Comparison of ENCODE assay signal across 9 mouse cellular contexts in genomic region chr10:83080275-83080741, GRCm38 (mm10).
DNase-seq lines count a peak whose midpoint lies in the region; ATAC-seq lines count a peak whose summit lies in the region.
"Had no signal": no experiment of that assay in that cellular context is flagged by ENCODE, and none has a peak within 500 bp of the region (broad histone marks: within the 10 kb centered on the region; RNA-seq: fewer than 3 reads in every experiment).

No protein-coding gene starts in this region.

- intact Hi-C loops in heart, postnatal 25 days (cut with DNase I), result loop anchor here (2.0 kb wide), 1 partner anchor 14 kb away; no protein-coding TSS in a partner anchor
- intact Hi-C loops in gastrocnemius, postnatal 14 days (cut with DNase I; ENCODE audit: low total_unique reads), result no loop called here

- H3K4me3 ChIP-seq in heart, embryonic 10.5 days, result no peak overlapping the region; the same call in 1 of the 2 replicates
- H3K4me3 ChIP-seq in embryonic facial prominence, embryonic 13.5 days, result no peak overlapping the region
- no peak overlapping the region for H3K4me3 ChIP-seq in midbrain, embryonic 12.5 days
- H3K4me3 ChIP-seq: limb, embryonic 15.5 days had no signal

- DNase-seq in heart, embryonic 10.5 days (ENCODE audit: low spot score), result peak; percentile 81
- DNase-seq in heart, postnatal 25 days (ENCODE audit: low spot score), result no peak
- DNase-seq in kidney, postnatal 10 days, result peak; percentile 50
- DNase-seq in gastrocnemius, postnatal 14 days, result no peak
- DNase-seq in layer of hippocampus, postnatal 14 days (ENCODE audit: low spot score in 2 of 2), result no peak
- DNase-seq in urinary bladder, postnatal 36 days (ENCODE audit: low spot score in 2 of 2), result no peak

- H3K4me1 ChIP-seq in heart, embryonic 10.5 days, result peaks cover 71% of the 10 kb centered on the region
- H3K4me1 ChIP-seq in embryonic facial prominence, embryonic 13.5 days, result peaks cover 31% of the 10 kb centered on the region
- peaks cover 32% of the 10 kb centered on the region for H3K4me1 ChIP-seq in midbrain, embryonic 12.5 days

- peak overlapping the region; percentile 37; the same call in 1 of the 2 replicates for H3K9ac ChIP-seq in embryonic facial prominence, embryonic 13.5 days
- no peak overlapping the region for H3K9ac ChIP-seq in midbrain, embryonic 12.5 days (replicated peaks)
- H3K9ac ChIP-seq: limb, embryonic 15.5 days had no signal

- WGBS in heart, embryonic 10.5 days, result 34% methylated on average over 12 of the region's 12 CpGs
- WGBS in embryonic facial prominence, embryonic 13.5 days, result 55% methylated on average over 12 of the region's 12 CpGs
- 45% methylated on average over 12 of the region's 12 CpGs for WGBS in midbrain, embryonic 12.5 days

- no peaks in the 10 kb centered on the region for H3K36me3 ChIP-seq in heart, embryonic 10.5 days
- H3K36me3 ChIP-seq in embryonic facial prominence, embryonic 13.5 days, result no peaks in the 10 kb centered on the region
- H3K36me3 ChIP-seq in midbrain, embryonic 12.5 days, result no peaks in the 10 kb centered on the region
- H3K36me3 ChIP-seq: limb, embryonic 15.5 days had no signal

- no peak for ATAC-seq in embryonic facial prominence, embryonic 13.5 days (ENCODE audit: insufficient number of reproducible peaks, insufficient read depth, low FRiP score, low TSS enrichment, low read depth)
- 0 out of 2 replicates have a peak, but pooled peaks have one; percentile 52 for ATAC-seq in midbrain, embryonic 12.5 days (ENCODE audit: low FRiP score, low read depth)

- peaks cover 21% of the 10 kb centered on the region for H3K27me3 ChIP-seq in heart, embryonic 10.5 days (ENCODE audit: insufficient read depth, poor library complexity, severe bottlenecking)
- no peaks in the 10 kb centered on the region for H3K27me3 ChIP-seq in embryonic facial prominence, embryonic 13.5 days
- H3K27me3 ChIP-seq in midbrain, embryonic 12.5 days, result peaks cover 4% of the 10 kb centered on the region; the same call in 1 of the 2 replicates
- H3K27me3 ChIP-seq: limb, embryonic 15.5 days had no signal

- H3K9me3 ChIP-seq in heart, embryonic 10.5 days, result no peaks in the 10 kb centered on the region
- no peaks in the 10 kb centered on the region for H3K9me3 ChIP-seq in embryonic facial prominence, embryonic 13.5 days
- no peaks in the 10 kb centered on the region for H3K9me3 ChIP-seq in midbrain, embryonic 12.5 days
- H3K9me3 ChIP-seq: limb, embryonic 15.5 days had no signal

- H3K27ac ChIP-seq in heart, embryonic 10.5 days, result peak overlapping the region; percentile 78
- no peak overlapping the region for H3K27ac ChIP-seq in embryonic facial prominence, embryonic 13.5 days
- H3K27ac ChIP-seq in midbrain, embryonic 12.5 days (replicated peaks), result no peak overlapping the region
- H3K27ac ChIP-seq: limb, embryonic 15.5 days had no signal

- no peak overlapping the region for H3K4me2 ChIP-seq in embryonic facial prominence, embryonic 13.5 days
- no peak overlapping the region for H3K4me2 ChIP-seq in midbrain, embryonic 12.5 days (replicated peaks)
- H3K4me2 ChIP-seq: limb, embryonic 15.5 days had no signal

Comparison
In these comparisons a context has a peak if more than half of its experiments do, and no peak if none do; other contexts are left out.
1. DNase-seq: peak in heart, embryonic 10.5 days (single experiment) and kidney, postnatal 10 days (single experiment); none in heart, postnatal 25 days (single experiment), gastrocnemius, postnatal 14 days (single experiment), layer of hippocampus, postnatal 14 days (0 of 2) and urinary bladder, postnatal 36 days (0 of 2).